Mouse (Mus musculus) layer of hippocampus, postnatal 10 days (tissue): ENCODE measurements around the gene Rbms2. TPM values are rescaled to one million over a fixed set of nuclear protein-coding genes. Genes with fewer than 3 reads are reported as not detected.
A peak's percentile ranks its signal among the peaks of the same experiment; 100 is the strongest.
"Not testable (repeated sequence)": the region's sequence is repeated elsewhere in the genome, so short reads cannot be mapped to it uniquely, and the experiment has no call there.

Source experiments
- DNase-seq, 2 experiments: peaks; one replicate each; pipeline ENCODE4 v3.0.0; 2021; ENCODE audit warnings: low spot score in 2 of 2
- long read RNA-seq: library from polyadenylated mRNA; stranded (forward); transcript quantifications from one replicate; pipeline ENCODE4 v2.0.0, GENCODE M21; 2023
- total RNA-seq, 2 experiments: library from RNA; stranded (reverse); gene quantifications; 2 replicates each; pipeline ENCODE4 v1.2.3; 2021

Gene Rbms2
- 10 to 100 TPM; 11.3 to 16.1 TPM for total RNA-seq
- long read RNA-seq, partial matches to known transcripts: 1 of 4 reads
- long read RNA-seq, other reads (novel, unspliced or antisense): 2 of 4 reads

DNA sequence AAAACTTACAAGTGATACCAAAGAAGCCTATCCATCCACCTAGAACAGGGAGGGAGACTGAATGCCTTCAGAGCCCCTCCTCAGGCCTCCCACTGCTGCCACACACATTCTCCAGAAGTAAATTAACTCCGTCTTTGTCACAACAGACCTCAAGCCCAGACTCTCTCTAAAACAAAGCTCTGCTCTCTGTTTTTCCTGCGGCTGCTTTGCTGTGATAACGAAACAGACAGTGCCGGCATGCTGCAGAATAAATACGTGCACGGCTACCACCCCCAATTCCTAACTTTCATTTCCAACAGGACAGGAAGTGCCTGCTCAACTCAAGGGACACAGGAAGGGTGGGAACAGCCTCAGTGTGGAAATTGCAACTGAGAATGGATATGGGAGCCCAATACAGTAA lies at the start of gene Rbms2:
Gene Rbms2 (minus strand): TSS at position 309 of the 400 bp plus-strand sequence.
- DNase-seq: no peak

DNA sequence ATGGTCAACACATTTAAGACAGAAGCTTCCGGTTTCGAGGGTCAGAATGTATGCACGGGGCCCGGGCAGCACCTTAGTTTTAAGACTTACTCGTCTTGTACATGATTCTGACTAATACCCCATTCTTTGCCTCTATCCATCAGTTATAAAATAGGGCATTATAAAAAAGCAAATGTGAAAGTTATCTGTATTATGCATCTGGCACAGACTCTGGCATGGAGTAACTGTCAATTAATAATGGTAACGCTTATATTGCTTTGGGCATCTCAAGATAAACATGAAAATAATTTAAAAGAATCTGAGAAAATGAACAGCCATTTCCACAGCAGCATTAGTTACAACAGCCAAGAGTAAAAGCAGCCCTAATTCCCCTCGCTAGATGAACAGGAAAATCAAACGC lies 47.9 kb upstream of the Rbms2 start:
- no peak for DNase-seq

DNA sequence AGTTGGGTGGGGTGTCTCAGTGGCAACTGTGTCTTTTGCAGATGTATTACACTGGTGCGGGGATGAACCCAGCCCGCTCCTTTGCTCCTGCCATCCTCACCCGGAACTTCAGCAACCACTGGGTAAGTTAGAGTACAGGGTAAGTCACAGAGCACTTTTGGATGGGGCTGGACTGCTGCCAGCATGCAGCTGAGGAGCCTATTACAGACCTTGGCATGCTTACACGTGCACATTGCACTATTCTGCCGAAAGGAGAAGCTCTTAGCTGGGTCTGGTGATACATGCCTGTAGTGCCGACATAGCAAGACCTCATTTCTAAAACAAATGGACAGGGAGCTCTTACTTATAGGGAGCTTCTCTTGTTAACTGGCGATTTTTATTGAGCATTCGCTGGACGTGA lies 47.5 kb upstream of the Rbms2 start:
- DNase-seq: no peak

DNA sequence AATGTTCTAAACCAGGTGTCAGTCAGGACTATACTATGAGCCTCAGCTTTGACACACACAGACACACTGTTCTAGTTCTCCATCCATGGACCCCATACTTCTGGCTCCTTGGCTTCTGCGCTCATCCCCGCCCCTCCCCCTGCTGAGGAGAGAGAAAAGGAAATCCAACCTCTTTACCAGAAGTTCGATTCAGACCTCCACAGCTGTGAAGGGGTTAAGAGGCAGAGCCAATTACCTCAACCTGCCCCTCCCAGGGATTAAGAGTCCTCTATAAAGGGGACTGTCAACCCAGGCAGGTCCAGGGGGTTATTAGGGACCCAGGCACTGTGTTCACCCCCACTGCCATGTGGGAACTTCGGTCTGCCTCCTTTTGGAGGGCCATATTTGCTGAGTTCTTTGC lies 45.4 kb upstream of the Rbms2 start, which contains the start of gene Mip:
Gene Mip (plus strand): TSS at position 301 of the 400 bp plus-strand sequence.
- DNase-seq: no peak

DNA sequence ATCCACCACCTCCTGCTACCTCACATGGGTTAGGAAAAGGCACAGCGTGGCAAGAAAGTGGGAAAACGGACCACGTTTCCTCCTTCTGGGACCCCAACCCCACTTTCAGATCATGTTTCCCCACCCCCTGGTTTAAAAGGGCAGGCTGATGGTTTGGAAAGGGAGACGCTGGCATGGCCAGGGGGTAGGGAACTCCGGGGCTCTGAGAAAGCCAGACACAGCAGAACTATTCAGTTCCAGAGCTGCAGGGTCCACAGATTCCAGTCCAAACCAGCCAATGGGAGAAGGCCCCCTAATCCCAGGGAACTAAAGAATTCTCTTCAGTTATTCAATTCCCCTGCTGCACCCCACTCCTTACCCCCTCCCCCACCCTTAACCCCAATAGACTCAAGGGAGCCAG lies 45.0 kb upstream of the Rbms2 start:
- DNase-seq: no peak

DNA sequence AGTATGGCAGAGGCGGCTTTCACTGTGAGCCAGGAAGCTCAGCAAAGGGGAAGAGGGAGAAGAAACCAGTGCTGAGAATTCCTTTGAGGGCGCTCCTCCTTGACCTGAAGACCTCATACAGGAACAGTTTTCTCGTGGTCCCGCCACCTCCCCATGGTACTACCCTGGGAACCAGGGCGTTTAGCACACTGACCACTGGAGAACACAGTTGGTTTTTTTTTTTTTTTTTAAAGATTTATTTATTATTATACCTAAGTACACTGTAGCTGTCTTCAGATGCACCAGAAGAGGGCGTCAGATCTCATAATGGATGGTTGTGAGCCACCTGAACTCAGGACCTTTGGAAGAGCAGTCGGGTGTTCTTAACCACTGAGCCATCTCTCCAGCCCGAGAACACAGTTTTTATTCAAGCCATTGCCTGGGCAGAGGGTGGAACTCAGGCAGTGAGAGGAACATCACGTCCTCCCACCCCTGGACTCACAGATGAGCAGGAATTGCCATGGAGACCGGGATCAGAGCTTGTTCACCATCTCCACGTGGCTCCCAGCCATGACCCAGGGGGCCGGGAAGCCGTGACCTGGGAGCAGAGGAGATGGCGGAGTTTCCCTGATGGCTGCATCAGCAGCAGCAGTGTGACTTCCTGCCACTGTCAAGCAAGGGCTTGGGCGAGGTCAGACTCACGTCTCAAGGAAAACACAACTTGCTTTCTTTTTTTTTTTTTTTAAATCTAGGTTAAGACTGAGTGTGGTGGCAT lies 41.6 kb upstream of the Rbms2 start:
- no peak for DNase-seq

DNA sequence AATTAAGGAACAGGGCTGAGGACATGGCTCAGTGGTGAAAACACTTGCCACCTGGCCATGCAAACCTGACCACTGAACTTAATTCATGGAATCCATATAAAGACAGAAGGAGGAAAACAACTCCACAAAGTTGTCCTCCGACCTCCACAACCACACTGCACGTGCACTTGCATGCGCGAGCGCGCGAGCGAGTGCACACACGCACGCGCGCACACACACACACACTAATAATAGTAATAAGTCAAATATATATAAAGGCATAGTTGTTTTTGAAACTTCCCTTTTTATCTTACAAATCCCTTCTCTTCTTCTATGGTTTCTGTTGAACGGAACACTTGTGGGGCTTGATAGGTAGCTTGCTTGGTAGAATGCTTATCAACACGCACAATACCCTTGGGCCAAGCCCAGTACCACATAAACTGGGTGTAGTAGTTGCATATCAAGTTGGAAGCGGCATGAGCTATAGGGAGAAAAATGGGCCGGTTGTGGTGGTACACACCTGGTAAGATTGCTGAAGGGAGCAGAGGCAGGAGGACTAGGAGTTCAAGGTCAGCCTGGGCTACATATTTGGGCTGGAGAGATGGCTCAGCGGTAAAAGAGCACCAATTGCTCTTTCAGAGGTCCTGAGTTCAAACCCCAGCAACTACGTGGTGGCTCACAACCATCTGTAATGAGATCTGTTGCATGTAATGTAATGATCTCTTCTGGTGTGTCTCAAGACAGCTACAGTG lies 38.5 kb upstream of the Rbms2 start:
- no peak for DNase-seq

DNA sequence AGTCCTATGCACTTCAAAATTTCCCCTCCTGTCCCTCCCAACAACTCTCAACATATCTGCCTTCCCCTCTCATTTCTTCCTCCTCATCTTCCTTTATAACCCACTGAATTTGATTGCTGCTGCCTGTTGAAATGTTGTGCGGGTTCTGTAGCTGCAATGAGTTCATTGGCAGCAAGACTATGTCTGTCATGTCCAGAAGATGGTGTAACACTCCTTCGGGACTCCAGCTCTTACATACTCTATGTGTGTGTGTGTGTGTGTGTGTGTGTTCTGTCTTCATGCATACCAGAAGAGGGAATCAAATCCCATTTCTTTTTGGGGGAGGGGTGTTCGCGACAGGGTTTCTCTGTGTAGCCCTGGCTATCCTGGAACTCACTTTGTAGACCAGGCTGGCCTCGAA lies 34.9 kb upstream of the Rbms2 start:
- DNase-seq: no peak

DNA sequence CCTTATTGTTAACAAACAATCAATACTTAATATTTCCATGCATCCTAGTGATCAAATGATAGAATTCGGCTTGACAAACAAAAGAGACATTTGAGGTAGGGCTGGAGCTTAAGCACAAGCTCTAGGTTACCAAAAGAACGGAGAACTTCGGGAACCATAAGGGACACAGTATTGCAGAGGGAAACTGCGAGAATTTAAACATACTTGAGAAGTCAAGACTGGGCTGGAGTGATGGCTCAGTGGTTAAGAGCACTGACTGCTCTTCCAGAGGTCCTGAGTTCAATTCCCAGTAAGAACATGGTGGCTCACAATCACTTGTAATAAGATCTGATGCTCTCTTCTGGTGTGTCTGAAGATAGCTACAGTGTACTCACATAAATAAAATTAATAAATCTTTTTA lies 34.0 kb upstream of the Rbms2 start:
- not testable (repeated sequence) for DNase-seq

DNA sequence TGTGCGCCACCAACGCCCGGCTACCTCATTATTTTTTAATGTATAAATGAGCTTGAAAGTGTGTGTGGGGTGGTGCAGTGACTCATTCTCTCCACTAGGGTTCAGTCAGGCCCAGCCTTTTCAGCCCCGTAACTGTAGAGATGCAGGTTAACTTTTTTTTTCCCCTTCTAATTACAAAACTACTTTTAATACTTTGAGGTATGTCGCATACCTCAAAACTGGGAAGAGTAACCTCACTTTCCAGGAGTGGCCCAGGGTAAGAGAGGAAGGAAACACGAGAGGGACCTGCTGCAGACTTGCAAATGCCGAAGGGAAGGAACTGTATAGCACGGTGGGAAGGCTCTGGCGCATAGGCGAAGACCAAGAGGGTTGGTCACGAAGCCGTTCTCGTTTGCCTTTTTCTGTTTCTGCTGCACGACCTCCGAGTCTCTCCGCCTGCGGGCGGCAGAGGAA lies 32.8 kb upstream of the Rbms2 start:
- DNase-seq: peak; percentile 54 to 63

DNA sequence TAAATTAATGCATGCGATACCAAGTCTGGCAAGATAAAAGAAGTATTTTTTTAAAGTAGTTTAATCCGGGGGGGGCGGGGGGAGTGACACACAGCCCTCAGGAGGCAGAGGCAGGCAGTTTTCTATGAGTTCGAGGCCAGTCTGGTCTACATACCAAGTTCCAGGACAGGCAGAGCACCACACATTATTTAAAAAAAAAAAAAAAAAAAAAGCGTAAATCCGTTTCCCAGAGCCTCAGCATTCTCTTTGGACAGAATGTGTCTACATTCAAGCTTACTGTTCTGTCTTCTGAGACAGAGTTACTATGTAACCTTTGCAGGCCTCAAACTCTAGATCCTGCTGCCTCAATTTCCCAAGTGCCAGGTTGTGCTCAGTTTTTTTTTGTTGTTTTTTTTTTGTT lies 32.1 kb upstream of the Rbms2 start:
- DNase-seq: no peak

DNA sequence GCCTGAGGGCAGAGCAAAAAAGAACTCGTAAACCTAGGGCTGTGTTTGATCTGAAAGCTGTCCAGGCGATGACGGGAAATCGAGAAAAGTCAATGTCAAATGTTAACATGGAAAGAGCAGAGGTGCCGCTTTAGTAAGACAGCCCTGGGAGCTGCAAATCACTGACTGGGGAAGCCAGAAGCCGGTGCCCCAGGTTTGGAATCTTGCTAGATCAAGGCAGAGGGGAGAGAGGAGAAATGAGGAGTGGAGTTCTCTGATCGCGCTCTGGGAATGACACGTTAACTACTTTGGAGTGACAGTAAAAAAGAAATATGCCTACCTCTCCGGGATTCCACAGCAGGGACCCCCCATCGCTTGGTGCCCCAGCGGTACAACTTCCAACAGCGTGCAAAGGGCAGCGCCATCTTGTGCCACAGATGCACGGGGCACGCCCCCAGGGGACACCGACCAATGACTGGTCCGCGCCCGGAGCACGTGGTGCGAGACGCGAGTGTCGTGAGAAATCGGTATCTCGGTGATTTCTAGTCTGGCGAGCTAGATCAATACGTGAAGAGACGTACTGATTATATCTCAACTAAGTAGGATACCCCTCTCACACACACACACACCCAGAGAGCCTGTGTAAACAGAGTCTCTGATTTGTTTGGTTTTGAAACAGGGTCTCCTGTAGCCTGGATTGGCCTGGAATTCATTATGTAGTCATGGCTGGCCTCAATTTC lies 31.5 kb upstream of the Rbms2 start, which contains the start of gene Spryd4:
Gene Spryd4 (minus strand): TSS at position 418 of the 719 bp plus-strand sequence.
- peak; percentile 87 to 89 for DNase-seq

DNA sequence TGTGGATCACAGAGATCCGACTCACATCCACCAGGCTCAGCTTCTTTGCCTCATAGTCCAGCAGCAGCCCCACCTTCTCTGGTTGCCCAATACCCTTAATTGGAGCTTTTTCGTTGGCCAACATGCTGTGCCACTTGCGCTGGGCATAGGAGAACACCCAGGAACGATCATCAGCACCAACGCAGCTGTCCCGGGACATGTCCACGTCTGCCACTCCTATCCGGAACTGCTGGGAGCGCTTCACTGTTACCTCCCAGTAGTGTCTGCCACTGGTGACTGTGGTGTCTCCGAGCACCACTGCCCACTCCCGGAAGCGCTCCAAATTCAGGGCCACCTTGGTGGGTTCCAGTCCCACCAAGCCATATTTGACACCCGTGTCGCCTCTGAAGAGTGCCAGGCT lies 30.9 kb upstream of the Rbms2 start:
- peak; percentile 16 to 25 for DNase-seq

DNA sequence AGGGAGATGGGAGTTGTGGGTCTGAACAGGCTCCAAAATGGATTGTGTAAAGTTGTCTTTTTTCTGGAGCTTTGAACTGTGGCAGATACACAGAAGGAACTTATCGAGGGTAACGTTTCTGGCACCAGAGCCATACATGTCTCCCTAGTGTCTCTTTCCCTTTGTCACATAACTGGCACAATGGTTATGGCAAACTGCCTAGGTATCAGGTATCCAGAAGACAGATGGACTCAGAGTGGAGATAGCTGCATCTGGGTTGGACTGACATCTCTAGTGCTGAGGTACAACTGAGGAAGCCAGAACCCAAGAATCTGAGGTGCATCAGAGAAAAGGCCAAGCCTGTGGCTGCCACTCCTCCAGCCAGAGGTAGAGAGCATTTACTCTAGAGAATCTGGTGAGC lies 30.0 kb upstream of the Rbms2 start:
- DNase-seq: no peak

DNA sequence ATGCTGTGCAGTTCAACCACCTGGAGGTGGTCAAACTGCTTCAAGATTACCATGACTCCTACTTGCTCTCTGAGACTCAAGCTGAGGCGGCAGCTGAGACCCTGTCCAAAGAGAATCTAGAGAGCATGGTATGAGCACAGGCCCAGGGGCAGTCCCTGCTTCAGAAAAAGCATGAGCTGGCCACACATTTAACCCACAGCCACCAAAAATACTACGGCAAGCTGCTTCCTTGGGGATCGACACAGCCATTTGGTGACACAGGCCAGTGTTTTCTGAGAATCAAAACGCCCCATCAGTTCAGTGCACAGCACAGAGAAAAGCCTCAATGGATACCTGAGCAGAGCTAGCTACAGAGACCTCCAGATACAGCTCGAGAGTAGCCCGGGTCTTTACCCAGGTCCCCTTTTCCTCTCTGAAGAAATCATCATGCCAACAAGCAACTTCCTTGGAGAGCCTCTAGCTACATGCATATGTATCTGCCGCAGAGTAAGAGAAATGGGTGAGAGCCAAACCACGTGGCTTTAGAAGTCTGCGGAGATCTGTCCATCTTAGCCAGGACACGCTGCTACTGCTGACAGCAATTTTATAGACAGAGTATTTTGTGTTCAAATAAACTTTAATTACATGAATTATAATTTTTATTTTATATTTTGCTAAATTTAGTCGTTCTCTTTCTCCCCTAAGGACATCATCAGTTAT lies 29.4 kb upstream of the Rbms2 start:
- no peak for DNase-seq

DNA sequence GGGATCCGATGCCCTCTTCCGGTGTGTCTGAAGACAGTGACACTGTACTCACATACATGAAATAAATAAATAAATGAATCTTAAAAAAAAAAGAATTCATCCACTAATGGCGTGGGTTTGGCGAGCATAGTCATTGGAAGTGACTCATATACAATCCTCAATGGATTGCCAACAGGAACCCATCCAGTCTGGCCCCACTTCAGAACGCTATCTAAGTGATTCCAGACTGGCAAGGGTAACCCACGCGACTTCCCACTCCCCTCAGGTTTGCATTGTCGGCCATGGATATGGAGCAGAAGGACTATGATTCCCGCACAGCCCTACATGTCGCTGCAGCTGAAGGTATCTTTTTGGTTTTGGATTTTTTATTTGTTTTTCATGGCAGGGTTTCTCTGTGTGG lies 28.2 kb upstream of the Rbms2 start:
- DNase-seq: no peak

DNA sequence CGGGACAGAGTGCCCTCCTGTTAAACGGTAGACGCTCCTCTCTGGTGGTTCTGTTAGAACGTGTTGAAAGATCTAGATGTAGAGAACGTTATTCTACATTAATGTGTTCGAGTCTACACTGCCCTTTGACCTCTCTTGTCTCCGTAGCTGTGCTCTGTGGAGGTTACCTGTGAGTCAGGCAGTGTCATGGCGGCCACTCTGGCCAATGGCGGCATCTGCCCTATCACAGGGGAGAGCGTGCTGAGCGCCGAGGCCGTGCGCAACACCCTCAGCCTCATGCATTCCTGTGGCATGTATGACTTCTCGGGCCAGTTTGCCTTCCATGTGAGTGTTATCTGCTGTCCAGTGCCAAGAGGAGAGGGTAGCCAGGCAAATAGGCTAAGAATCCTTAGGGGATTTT lies 24.8 kb upstream of the Rbms2 start:
- DNase-seq: no peak

DNA sequence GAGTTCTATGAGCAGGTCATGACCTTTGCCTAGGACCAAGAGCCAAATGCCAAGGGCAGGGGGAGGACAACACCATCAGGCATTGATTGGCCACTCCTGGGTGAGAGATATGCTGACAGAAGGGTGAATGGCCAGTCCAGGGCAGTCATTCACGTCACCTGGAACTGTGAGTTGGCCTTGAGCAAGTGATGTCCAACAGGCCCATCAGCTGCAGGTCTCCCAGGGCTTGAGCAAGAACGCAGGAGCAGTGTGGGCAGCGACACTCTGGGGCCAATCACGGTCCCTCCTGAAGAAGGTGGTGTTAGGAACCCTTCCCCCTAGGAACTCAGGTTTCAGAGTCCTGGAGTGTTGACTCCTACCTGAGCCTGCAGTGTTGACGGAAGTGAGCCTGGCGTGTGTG lies 21.8 kb upstream of the Rbms2 start:
- DNase-seq: no peak

DNA sequence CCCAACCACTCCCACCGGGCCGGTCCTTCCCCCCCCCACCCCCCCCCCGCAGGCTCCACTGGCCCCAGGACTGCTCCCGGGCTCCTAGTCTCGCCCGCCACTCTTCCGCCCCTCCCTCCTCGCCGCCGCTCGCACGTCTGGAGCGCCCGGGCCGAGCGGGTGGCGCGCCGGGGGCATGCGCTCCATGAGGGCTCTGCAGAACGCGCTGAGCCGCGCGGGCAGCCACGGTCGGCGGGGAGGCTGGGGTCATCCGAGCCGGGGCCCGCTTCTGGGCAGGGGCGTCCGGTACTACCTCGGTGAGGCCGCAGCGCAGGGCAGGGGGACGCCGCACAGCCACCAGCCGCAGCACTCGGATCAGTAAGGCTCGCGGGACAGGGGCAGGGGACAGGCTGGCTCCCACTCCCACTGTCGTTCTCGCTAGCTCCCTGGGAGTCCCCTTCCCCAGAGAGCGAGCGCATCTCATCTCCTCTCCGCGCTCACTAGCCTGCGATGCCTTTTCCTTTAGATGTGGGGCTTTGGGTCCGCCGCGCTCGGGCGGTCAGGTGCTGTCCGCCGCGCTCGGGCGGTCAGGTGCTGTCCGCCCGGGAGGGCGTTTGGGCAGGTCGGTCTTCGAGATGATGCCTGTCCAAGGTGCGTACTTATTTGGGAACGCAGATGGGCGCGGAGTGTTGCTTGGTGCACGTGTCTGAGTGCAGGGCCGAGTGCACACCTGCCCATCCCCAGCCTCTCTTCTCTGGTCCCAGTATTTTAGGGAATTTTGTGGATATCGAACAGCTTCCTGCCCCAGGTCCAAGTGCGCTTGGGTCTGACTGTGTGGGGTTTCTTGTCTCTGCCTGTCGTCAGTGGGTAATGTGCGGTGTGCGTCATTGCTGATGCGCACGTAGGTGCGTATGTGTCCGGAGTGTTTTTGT lies 14.7 kb upstream of the Rbms2 start:
- peak; percentile 51 to 66 for DNase-seq

DNA sequence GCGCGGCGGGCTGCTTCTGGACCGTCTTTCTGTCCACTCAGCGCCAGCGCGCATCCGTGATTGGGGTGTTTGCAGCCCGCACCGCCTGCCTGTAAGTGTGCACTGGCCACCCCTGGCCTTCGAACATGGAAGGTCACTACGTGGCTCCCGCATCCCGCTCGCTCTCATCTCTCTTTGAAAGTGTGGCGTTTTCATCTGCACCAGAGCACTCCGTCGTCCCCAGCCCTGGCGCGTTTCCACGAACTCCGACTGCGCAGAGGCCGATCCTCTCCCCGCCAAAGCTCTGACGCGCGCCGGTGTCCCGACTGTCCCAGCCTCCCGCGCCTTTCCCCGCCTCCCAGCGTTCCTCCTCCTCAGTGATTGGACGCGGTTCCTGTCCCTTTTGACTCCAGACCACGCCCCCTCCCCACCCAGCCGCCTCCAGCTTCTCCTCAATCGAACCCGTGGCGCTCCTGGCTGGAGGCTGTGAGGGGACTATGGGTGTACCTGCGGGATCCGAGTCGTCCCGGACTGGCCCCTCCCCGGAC lies 14.0 kb upstream of the Rbms2 start, which contains the start of gene Gls2:
Gene Gls2 (plus strand): TSS at position 434 of the 527 bp plus-strand sequence.
- peak; percentile 97 to 99 for DNase-seq
